Mouse (Mus musculus): ENCODE data around the gene St6galnac4. TPM values are rescaled to one million over a fixed set of nuclear protein-coding genes. Genes with fewer than 3 reads are reported as not detected.
A peak's percentile ranks its signal among the peaks of the same experiment; 100 is the strongest.

The St6galnac4 gene
- polyA plus RNA-seq, 1 experiment from 2014 or later, result 33.5 TPM

DNA sequence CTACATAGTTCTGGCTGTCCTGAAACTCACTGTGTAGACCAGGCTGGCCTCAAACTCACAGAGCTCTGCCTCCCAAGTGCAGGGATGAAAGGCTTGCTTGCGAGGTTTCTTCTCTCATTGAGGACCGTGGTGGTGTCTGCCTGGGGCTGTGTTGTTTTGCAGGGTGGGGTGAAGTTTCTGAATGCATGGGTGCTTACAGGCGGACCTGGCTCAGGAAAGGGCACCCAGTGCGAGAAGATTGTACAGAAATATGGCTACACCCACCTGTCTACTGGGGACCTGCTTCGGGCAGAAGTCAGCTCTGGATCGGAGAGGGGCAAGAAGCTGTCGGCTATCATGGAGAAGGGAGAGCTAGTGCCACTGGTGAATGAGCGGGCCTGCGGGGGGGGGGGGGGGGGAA, 43.1 kb downstream of the St6galnac4 start:
- no peak overlapping the region for H3K4me2 ChIP-seq
- ATAC-seq (replicated peaks; ENCODE audit: insufficient number of reproducible peaks, insufficient read depth, low FRiP score, low read depth), result no peak
- no peak overlapping the region for H3K9ac ChIP-seq
- WGBS, result 76% methylated on average over 9 of the region's 9 CpGs
- H3K36me3 ChIP-seq, result peaks cover 20% of the 10 kb centered on the region
- H3K4me1 ChIP-seq (replicated peaks), result peaks cover 61% of the 10 kb centered on the region
- no peak overlapping the region for H3K4me3 ChIP-seq
- no peaks in the 10 kb centered on the region for H3K9me3 ChIP-seq (replicated peaks)
- no peak overlapping the region for H3K27ac ChIP-seq
- H3K27me3 ChIP-seq, result no peaks in the 10 kb centered on the region

DNA sequence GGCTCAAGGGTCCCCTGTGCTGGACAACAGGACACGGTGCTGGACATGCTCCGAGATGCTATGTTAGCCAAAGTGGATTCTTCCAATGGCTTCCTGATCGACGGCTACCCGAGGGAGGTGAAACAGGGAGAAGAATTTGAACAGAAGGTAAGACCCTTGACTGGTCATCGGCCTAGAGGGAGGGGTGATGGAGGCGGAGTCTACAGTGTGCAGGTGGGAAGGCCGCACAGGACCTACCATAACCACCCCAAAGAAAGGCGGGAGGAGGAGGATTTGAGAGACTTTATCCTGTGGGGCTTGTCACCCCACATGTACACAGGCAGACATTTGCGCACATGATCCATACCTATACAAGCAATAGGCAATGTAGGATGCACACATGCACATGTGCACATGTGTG, 44.2 kb downstream of the St6galnac4 start:
- H3K9ac ChIP-seq, result no peak overlapping the region
- H3K36me3 ChIP-seq, result peaks cover 24% of the 10 kb centered on the region
- 88% methylated on average over 10 of the region's 10 CpGs for WGBS
- no peak overlapping the region for H3K4me2 ChIP-seq
- no peak overlapping the region for H3K27ac ChIP-seq
- H3K9me3 ChIP-seq (replicated peaks), result no peaks in the 10 kb centered on the region
- no peaks in the 10 kb centered on the region for H3K27me3 ChIP-seq
- peaks cover 55% of the 10 kb centered on the region for H3K4me1 ChIP-seq (replicated peaks)
- no peak overlapping the region for H3K4me3 ChIP-seq
- ATAC-seq (replicated peaks; ENCODE audit: insufficient number of reproducible peaks, insufficient read depth, low FRiP score, low read depth), result no peak

DNA sequence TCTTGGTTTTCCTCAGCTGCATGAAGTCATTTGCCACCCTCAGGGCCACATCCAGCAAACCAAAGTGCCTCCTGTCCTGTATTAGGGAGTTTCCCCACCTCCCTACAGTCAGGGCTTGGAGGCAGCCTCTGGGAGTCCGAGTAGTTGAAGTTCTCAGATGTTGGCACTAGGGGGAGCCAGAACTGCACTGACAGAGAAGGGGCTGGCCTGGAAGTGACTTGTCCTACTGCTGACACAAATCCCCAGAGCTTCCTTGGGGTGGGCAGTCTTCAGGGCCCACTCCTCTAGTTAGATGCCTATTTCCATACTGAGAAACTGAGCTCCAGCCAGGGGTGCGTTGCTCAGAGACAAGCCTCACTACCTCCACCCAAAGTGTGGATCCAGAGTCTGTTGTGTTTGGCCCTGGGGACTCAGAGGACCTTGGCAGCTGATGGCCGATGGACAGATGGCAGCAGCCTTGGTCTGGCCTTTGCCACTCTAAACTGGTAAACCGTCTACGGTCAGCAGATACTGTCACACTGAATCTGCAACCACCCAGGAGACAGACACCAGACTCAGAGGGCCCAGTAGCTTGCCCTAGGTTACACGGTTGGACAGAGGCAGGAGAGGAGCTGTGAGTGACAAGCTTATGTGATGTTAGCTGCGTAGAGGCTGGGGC, 45.0 kb downstream of the St6galnac4 start:
- H3K9ac ChIP-seq, result no peak overlapping the region
- 38% methylated on average over 7 of the region's 7 CpGs for WGBS
- H3K4me1 ChIP-seq (replicated peaks), result peaks cover 51% of the 10 kb centered on the region
- H3K27me3 ChIP-seq, result no peaks in the 10 kb centered on the region
- no peak overlapping the region for H3K4me3 ChIP-seq
- 0 out of 2 replicates have a peak overlapping the region, but pooled peaks have one; percentile 13 for H3K27ac ChIP-seq
- peaks cover 24% of the 10 kb centered on the region for H3K36me3 ChIP-seq
- no peak overlapping the region for H3K4me2 ChIP-seq
- no peaks in the 10 kb centered on the region for H3K9me3 ChIP-seq (replicated peaks)
- ATAC-seq (replicated peaks; ENCODE audit: insufficient number of reproducible peaks, insufficient read depth, low FRiP score, low read depth), result no peak

DNA sequence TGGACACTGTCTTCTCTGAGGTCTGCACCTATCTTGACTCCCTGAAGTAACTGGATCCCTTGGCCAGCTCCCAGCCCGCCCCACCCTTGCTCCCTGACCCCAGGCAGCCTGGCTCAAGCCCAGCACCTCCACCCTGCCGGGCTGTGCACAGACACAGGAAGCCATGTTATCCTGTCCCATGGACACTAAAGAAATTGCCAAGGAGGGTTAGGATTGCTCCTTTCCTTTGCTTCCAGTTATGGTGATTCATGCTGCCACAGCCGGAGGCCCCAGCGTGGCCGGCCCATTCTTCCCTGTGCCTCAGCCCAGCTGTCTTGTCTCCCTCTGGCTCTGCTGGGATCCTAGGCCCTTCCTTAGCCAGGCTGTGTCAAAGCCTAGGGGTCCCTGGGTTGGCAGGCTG, 46.8 kb downstream of the St6galnac4 start:
- 65% methylated on average over 5 of the region's 5 CpGs for WGBS
- H3K9ac ChIP-seq, result no peak overlapping the region

DNA sequence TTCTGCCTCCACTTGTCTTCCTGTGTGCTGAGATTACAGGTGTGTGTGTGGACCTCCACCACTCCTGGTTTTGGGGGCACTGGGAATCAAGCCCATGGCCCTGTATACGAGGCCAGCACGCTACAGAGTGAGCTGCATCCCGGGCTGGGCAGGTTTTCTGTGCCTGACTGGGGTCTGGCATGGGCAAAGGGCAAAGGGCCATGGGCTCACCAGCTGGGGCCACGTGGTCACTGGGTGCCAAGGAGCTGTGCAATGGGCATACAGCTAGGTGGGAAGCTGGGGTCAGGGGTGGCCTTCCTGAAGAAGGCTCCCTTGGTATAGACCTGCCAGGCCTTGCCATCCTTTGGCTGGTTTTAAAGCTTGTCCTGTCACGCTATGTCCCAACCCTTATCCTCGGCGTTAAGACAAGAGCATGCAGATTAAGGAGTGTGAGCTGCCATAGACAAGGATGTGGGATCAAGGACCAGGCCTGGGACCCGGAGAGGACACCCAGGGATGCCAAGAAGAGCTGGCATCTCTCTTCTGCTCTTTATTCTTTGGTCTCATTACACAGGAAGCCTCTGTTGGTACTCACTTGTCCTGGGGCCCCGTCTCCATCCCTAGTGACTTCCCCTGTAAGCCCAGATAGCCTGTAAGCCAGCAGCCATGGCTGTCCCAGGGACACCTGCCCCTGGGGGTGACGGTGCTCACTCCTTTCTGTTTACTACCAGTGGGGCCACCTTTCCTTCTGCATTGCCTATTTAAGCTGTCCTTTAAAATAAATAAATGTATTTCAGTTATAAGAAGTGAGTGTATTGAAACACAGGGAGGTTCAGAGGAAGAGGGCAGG, 47.6 kb downstream of the St6galnac4 start:
- Histone ChIP-seq H3K4me2 (no peak overlapping the region), H3K36me3 (peaks cover 24% of the 10 kb centered on the region), H3K9ac (no peak overlapping the region), H3K4me1 (replicated peaks) (peaks cover 35% of the 10 kb centered on the region), H3K27ac (peak overlapping the region; percentile 60), H3K27me3 (no peaks in the 10 kb centered on the region), H3K4me3 (no peak overlapping the region), H3K9me3 (replicated peaks) (no peaks in the 10 kb centered on the region)
- 80% methylated on average over 10 of the region's 10 CpGs for WGBS
- no peak for ATAC-seq (replicated peaks; ENCODE audit: insufficient number of reproducible peaks, insufficient read depth, low FRiP score, low read depth)

More for the DNA sequence above, 46.8 kb downstream of the St6galnac4 start:
- Histone ChIP-seq H3K4me1 (replicated peaks) (peaks cover 43% of the 10 kb centered on the region), H3K27me3 (no peaks in the 10 kb centered on the region), H3K27ac (peak overlapping the region; percentile 60), H3K4me3 (no peak overlapping the region), H3K36me3 (peaks cover 24% of the 10 kb centered on the region), H3K4me2 (no peak overlapping the region), H3K9me3 (replicated peaks) (no peaks in the 10 kb centered on the region)
- no peak for ATAC-seq (replicated peaks; ENCODE audit: insufficient number of reproducible peaks, insufficient read depth, low FRiP score, low read depth)

DNA sequence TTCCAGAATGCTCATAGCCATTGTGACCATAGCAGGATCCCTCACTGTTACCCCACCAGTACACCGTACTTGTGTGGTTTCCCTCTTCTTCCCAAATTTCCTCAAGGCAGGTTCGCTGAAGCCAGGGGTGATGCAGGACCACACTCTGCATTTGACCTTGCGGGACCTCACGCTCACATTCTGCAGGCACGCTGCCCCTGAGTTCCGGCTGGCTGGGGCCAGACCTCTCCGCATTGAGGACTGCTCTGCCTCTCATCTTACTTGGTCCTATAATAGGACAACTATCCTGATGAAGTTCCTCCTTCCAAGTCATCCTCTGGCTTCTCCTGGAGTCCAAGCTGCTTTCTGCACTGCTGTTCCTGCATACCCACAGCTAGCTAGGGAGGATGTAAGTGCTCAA, 49.7 kb downstream of the St6galnac4 start:
- no peaks in the 10 kb centered on the region for H3K9me3 ChIP-seq (replicated peaks)
- WGBS, result 71% methylated on average over 7 of the region's 7 CpGs
- ATAC-seq (replicated peaks; ENCODE audit: insufficient number of reproducible peaks, insufficient read depth, low FRiP score, low read depth), result no peak
- H3K4me3 ChIP-seq, result no peak overlapping the region
- H3K4me2 ChIP-seq, result no peak overlapping the region
- no peaks in the 10 kb centered on the region for H3K27me3 ChIP-seq
- H3K36me3 ChIP-seq, result peaks cover 24% of the 10 kb centered on the region
- no peak overlapping the region for H3K9ac ChIP-seq
- peak overlapping the region; percentile 74 for H3K27ac ChIP-seq
- H3K4me1 ChIP-seq (replicated peaks), result peaks cover 37% of the 10 kb centered on the region

DNA sequence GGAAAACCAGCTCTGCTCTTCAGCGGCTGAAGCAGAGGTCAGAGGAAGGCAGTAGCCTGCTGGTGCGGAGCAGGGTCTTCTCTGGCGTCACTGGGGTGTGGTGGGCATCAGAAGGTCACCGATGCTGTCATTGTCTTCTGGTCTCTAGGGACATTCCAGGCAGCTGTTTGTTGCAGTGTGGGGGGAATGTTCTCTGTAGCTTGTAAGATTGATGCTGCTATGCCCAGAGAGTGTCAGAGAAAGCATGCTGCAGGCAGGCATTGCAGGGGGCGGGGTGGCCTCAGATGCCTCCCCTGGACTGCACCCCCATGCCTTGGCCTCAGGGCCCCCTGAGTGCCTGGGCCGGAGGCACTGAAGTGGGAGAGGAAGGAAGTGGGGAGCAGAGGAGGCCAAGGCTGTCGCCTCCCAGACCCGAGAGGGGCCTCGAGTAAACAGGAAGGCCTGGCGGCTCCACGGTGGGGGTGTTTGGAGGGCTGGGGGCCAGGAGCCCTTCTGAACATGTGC, 50.9 kb downstream of the St6galnac4 start:
- ATAC-seq (replicated peaks; ENCODE audit: insufficient number of reproducible peaks, insufficient read depth, low FRiP score, low read depth), result peak; percentile 81
- Histone ChIP-seq H3K4me2 (no peak overlapping the region; the same call in 1 of the 2 replicates), H3K4me3 (no peak overlapping the region), H3K9ac (peak overlapping the region; percentile 39; the same call in 1 of the 2 replicates), H3K36me3 (peaks cover 24% of the 10 kb centered on the region), H3K9me3 (replicated peaks) (no peaks in the 10 kb centered on the region), H3K4me1 (replicated peaks) (peaks cover 42% of the 10 kb centered on the region), H3K27me3 (no peaks in the 10 kb centered on the region), H3K27ac (peak overlapping the region; percentile 74)
- 15% methylated on average over 11 of the region's 11 CpGs for WGBS

DNA sequence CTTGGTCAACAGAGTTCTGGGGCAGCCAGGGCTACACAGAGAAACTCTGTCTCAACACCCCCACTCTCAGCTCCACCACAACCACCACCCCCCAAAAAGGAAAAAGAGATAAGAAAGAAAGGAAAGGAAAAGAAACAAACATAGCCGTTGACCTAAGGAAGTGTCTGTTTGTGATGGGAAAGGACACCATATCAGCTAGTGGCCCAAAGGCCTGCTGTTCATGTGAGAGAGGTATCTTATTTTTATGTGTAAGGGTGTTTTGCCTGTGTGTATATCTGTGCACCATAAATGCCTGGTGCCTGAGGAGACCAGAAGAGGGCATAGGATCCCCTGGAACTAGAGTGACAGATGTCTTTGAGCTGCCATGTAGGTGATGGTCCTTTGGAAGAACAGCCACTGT, 52.7 kb downstream of the St6galnac4 start:
- no peak overlapping the region for H3K4me2 ChIP-seq
- H3K36me3 ChIP-seq, result peaks cover 8% of the 10 kb centered on the region; the same call in 1 of the 2 replicates
- H3K4me1 ChIP-seq (replicated peaks), result peaks cover 51% of the 10 kb centered on the region
- H3K4me3 ChIP-seq, result no peak overlapping the region
- H3K27ac ChIP-seq, result 0 out of 2 replicates have a peak overlapping the region, but pooled peaks have one; percentile 9
- H3K9me3 ChIP-seq (replicated peaks), result no peaks in the 10 kb centered on the region
- no peak overlapping the region for H3K9ac ChIP-seq
- ATAC-seq (replicated peaks; ENCODE audit: insufficient number of reproducible peaks, insufficient read depth, low FRiP score, low read depth), result no peak
- H3K27me3 ChIP-seq, result no peaks in the 10 kb centered on the region
- 30% methylated on average over 1 of the region's 1 CpGs for WGBS

DNA sequence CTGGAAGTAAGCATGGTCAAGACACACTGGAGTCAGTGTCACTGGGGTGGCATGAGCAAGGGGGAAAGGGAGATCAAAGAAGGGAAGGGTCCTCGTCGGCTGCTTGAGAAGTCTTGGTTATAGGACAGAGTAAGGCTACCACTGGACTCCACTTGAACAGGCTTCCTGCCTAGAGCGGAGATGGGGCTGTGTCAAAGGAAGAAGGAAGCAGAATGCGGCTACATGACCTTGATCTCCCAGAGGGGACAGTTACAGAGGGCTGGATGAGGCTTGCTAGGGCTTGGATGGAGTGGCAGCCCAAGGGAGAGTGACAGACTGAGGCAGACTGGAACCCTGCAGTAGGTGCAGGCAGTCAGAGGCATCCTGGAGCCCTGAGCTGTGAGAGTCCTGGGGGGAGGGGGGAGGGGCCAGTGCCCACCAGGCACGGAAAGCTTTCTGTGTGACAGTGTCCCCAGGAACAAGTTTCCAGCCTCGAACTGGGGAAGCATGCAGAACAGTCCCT, 53.7 kb downstream of the St6galnac4 start:
- H3K4me3 ChIP-seq, result no peak overlapping the region
- peaks cover 59% of the 10 kb centered on the region for H3K4me1 ChIP-seq (replicated peaks)
- H3K9me3 ChIP-seq (replicated peaks), result no peaks in the 10 kb centered on the region
- 45% methylated on average over 6 of the region's 6 CpGs for WGBS
- H3K27ac ChIP-seq, result peak overlapping the region; percentile 18; the same call in 1 of the 2 replicates
- no peak for ATAC-seq (replicated peaks; ENCODE audit: insufficient number of reproducible peaks, insufficient read depth, low FRiP score, low read depth)
- no peaks in the 10 kb centered on the region for H3K36me3 ChIP-seq
- no peak overlapping the region for H3K4me2 ChIP-seq
- H3K9ac ChIP-seq, result no peak overlapping the region
- no peaks in the 10 kb centered on the region for H3K27me3 ChIP-seq

DNA sequence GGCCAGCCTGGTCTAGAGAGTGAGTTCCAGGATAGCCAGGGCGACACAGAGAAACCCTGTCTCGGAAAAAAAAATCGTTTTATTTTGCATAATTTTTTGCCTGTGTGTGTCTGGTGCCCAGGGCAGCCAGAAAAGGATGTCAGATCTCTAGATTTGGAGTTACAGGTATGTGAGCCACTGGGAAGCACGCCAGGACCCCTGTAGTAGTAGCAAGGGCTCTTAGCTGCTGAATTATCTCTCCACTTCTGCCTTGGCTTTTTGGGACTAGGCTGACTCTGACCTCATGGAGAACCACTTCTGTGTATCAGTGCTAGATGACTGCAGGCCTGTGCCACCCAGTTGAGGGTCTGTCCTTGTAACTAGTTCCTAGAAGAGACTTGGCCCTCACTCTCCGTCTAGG, 54.9 kb downstream of the St6galnac4 start:
- no peak for ATAC-seq (replicated peaks; ENCODE audit: insufficient number of reproducible peaks, insufficient read depth, low FRiP score, low read depth)
- no peaks in the 10 kb centered on the region for H3K9me3 ChIP-seq (replicated peaks)
- H3K27ac ChIP-seq, result peak overlapping the region; percentile 72

DNA sequence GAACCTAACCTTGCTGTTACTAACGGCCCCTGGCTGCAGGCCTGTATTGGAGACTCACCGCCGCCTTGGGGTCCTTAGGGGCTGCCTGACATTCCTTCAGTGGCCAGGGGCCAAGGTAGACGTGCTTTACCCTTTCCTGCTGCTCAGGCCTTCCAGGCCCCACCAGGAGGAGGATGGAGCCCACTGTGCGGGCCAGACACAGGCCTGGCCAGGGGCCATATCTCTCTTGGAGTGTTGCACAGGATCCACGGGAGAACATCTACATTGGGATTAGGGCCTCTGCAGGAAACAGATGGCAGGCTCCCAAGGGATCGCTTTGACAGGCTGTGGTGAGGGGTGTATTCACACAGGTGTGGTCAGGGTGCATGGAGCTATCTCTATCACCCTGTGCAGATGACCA, 55.9 kb downstream of the St6galnac4 start:
- Histone ChIP-seq H3K4me1 (replicated peaks) (peaks cover 61% of the 10 kb centered on the region), H3K4me3 (no peak overlapping the region), H3K4me2 (no peak overlapping the region), H3K36me3 (no peaks in the 10 kb centered on the region), H3K27ac (peak overlapping the region; percentile 72), H3K27me3 (no peaks in the 10 kb centered on the region), H3K9ac (peak overlapping the region; percentile 32; the same call in 1 of the 2 replicates), H3K9me3 (replicated peaks) (no peaks in the 10 kb centered on the region)
- peak; percentile 60 for ATAC-seq (replicated peaks; ENCODE audit: insufficient number of reproducible peaks, insufficient read depth, low FRiP score, low read depth)
- 15% methylated on average over 7 of the region's 7 CpGs for WGBS

More for the DNA sequence above, 54.9 kb downstream of the St6galnac4 start:
- Histone ChIP-seq H3K9ac (no peak overlapping the region), H3K27me3 (no peaks in the 10 kb centered on the region), H3K4me1 (replicated peaks) (peaks cover 66% of the 10 kb centered on the region), H3K4me2 (no peak overlapping the region), H3K36me3 (no peaks in the 10 kb centered on the region), H3K4me3 (no peak overlapping the region)
- 69% methylated on average over 5 of the region's 5 CpGs for WGBS
